In genomic region chr11:95431344-95431743, GRCm38 (mm10) we compare ENCODE assay signal across 25 mouse cellular contexts. TPM values are rescaled to one million over a fixed set of nuclear protein-coding genes. Genes with fewer than 3 reads are reported as not detected.
DNase-seq lines count a peak whose midpoint lies in the region; ATAC-seq and TF ChIP-seq lines count a peak whose summit lies in the region.
"Had no signal": no experiment of that assay in that cellular context is flagged by ENCODE, and none has a peak within 500 bp of the region (broad histone marks: within the 10 kb centered on the region; RNA-seq: fewer than 3 reads in every experiment).

No protein-coding gene starts in this region.

- intact Hi-C loops in heart, postnatal 25 days (cut with DNase I) = no loop called here

- H3K9ac ChIP-seq in liver, embryonic 13.5 days = no peak overlapping the region
- H3K9ac ChIP-seq: hindbrain, embryonic 13.5 days; midbrain, embryonic 15.5 days had no signal

- no peaks in the 10 kb centered on the region for H3K36me3 ChIP-seq in testis, adult 2 months (ENCODE audit: control insufficient read depth, insufficient read depth, low read length)
- H3K36me3 ChIP-seq in liver, embryonic 13.5 days = 0 out of 2 replicates have a peak, but pooled peaks cover 5% of the 10 kb centered on the region
- H3K36me3 ChIP-seq: hindbrain, embryonic 13.5 days; midbrain, embryonic 15.5 days had no signal

- H3K4me1 ChIP-seq in testis, adult 2 months (ENCODE audit: control insufficient read depth, insufficient read depth, low read length) = no peaks in the 10 kb centered on the region
- peaks cover 36% of the 10 kb centered on the region for H3K4me1 ChIP-seq in liver, embryonic 13.5 days (replicated peaks)
- H3K4me1 ChIP-seq: hindbrain, embryonic 13.5 days; limb, embryonic 10.5 days; midbrain, embryonic 15.5 days had no signal

- no peak overlapping the region for H3K4me2 ChIP-seq in liver, embryonic 13.5 days
- H3K4me2 ChIP-seq: hindbrain, embryonic 13.5 days; midbrain, embryonic 15.5 days had no signal

- no peak for TF ChIP-seq POLR2A in testis, adult 2 months (IDR thresholded peaks at IDR 0.05; ENCODE audit: control insufficient read depth, low read depth, low read length)

- H3K9me3 ChIP-seq in liver, embryonic 13.5 days (replicated peaks) = no peaks in the 10 kb centered on the region
- H3K9me3 ChIP-seq: hindbrain, embryonic 13.5 days; limb, embryonic 10.5 days; megakaryocyte, embryonic 14.5 days; midbrain, embryonic 15.5 days had no signal

- peak; percentile 76 for ATAC-seq in liver, embryonic 13.5 days (ENCODE audit: low read depth)
- ATAC-seq: inflammation-experienced regulatory T-cells, adult 6 months; midbrain, embryonic 15.5 days had no signal

- 0 out of 2 replicates have a peak overlapping the region, but pooled peaks have one; percentile 36 for H3K27ac ChIP-seq in testis, adult 2 months (ENCODE audit: control insufficient read depth, insufficient read depth, low read depth, low read length)
- no peak overlapping the region for H3K27ac ChIP-seq in liver, embryonic 13.5 days
- H3K27ac ChIP-seq: hindbrain, embryonic 13.5 days; limb, embryonic 10.5 days; midbrain, embryonic 15.5 days had no signal

- TF ChIP-seq CTCF in testis, adult 2 months (IDR thresholded peaks at IDR 0.05; ENCODE audit: control insufficient read depth, insufficient read depth, insufficient replicate concordance, low read depth, low read length) = no peak

- WGBS in liver, embryonic 13.5 days (ENCODE audit: insufficient replicate concordance) = 10% methylated on average over 2 of the region's 2 CpGs

- peak; percentile 13 for DNase-seq in heart, adult 8-10 months (ENCODE audit: low spot score)
- no peak for DNase-seq in heart, postnatal 25 days (ENCODE audit: low spot score)
- DNase-seq in testis, postnatal 10 days (ENCODE audit: low spot score) = no peak
- DNase-seq in liver, embryonic 13.5 days = peak; percentile 27
- DNase-seq in spleen, postnatal 14 days (ENCODE audit: low spot score in 2 of 2) = no peak
- no peak for DNase-seq in ovary, adult 18-20 months (ENCODE audit: low spot score)
- DNase-seq: adrenal gland, adult 2 months; B cell, adult 2 months; cerebellum, adult 11 months; cerebellum, postnatal 14 days; embryo, embryonic 11 days; gastrocnemius, postnatal 14 days; kidney, adult 9 months; kidney, postnatal 36 days; layer of hippocampus, adult 9-11 months; lung, postnatal 14 days; right cerebral cortex, postnatal 14 days; spleen, adult 18-20 months had no signal

- H3K4me3 ChIP-seq in testis, adult 2 months (ENCODE audit: control insufficient read depth, low read depth, low read length) = no peak overlapping the region
- H3K4me3 ChIP-seq in liver, embryonic 13.5 days (replicated peaks) = no peak overlapping the region
- H3K4me3 ChIP-seq: hindbrain, embryonic 13.5 days; limb, embryonic 10.5 days; megakaryocyte, embryonic 14.5 days; midbrain, embryonic 15.5 days; myocyte had no signal

- H3K27me3 ChIP-seq in testis, adult 2 months (ENCODE audit: control insufficient read depth, insufficient read depth, low read length) = no peaks in the 10 kb centered on the region
- no peaks in the 10 kb centered on the region for H3K27me3 ChIP-seq in liver, embryonic 13.5 days
- H3K27me3 ChIP-seq: hindbrain, embryonic 13.5 days; megakaryocyte, embryonic 14.5 days; midbrain, embryonic 15.5 days had no signal

RNA-seq across cellular contexts. Expression of gene Spop, which starts 17.5 kb away (rescaled TPM):
- 100 to 1,000 TPM; 159 to 184 (median 160) TPM for total RNA-seq in heart, adult 8-10 months (2022)
- 100 to 1,000 TPM; 180 to 195 TPM for total RNA-seq in heart, postnatal 25 days (2021)
- polyA plus RNA-seq in testis, adult 2 months (2012; rRNA removed) = 17.9 and 19.6 TPM in 2 replicates
- polyA plus RNA-seq in liver, embryonic 13.5 days (2015; fragmentation: Nextera tagmentation; extraction: Ambion mirVana) = 81.9 and 93.0 TPM in 2 replicates

RNA-seq across cellular contexts. Expression of gene Slc35b1, which starts 46.9 kb away (rescaled TPM):
- 10 to 100 TPM; 35.4 to 42.2 (median 36.5) TPM for total RNA-seq in heart, adult 8-10 months (2022)
- 10 to 100 TPM; 36.6 to 43.4 TPM for total RNA-seq in heart, postnatal 25 days (2021)
- polyA plus RNA-seq in testis, adult 2 months (2012; rRNA removed) = 45.4 and 48.5 TPM in 2 replicates
- 54.7 and 58.1 TPM in 2 replicates for polyA plus RNA-seq in liver, embryonic 13.5 days (2015; fragmentation: Nextera tagmentation; extraction: Ambion mirVana)

Comparison
In these comparisons a context has a peak if more than half of its experiments do, and no peak if none do; other contexts are left out.
1. DNase-seq: peak in heart, adult 8-10 months (single experiment) and liver, embryonic 13.5 days (single experiment); none in heart, postnatal 25 days (single experiment), testis, postnatal 10 days (single experiment), spleen, postnatal 14 days (0 of 2) and ovary, adult 18-20 months (single experiment).